Mouse (Mus musculus): ENCODE results near the gene Myl6b. TPM values are rescaled to one million over a fixed set of nuclear protein-coding genes. Genes with fewer than 3 reads are reported as not detected.

Myl6b gene
- polyA plus RNA-seq, 1 experiment from 2014 or later, result 4.1 TPM

- H3K27ac ChIP-seq (replicated peaks), result no peak overlapping the region
- H3K4me1 ChIP-seq (replicated peaks), result 0 out of 2 replicates have a peak, but pooled peaks cover 5% of the 10 kb centered on the region
- H3K4me3 ChIP-seq, result no peak overlapping the region
- WGBS, result 86% methylated on average over 2 of the region's 2 CpGs
- no peak overlapping the region for H3K4me2 ChIP-seq
- no peak overlapping the region for H3K9ac ChIP-seq
- no peaks in the 10 kb centered on the region for H3K27me3 ChIP-seq
- H3K36me3 ChIP-seq, result no peaks in the 10 kb centered on the region
- no peaks in the 10 kb centered on the region for H3K9me3 ChIP-seq
- no peak for ATAC-seq (ENCODE audit: low read depth)
Measured at GRCm38 (mm10) chr10:128535206-128535605, 36.7 kb upstream of the Myl6b start.

- WGBS, result 29% methylated on average over 28 of the region's 28 CpGs
- Histone ChIP-seq H3K4me2 (peak overlapping the region; percentile 99), H3K4me3 (peak overlapping the region; percentile 76), H3K27me3 (peaks cover 9% of the 10 kb centered on the region), H3K9ac (peak overlapping the region; percentile 81), H3K4me1 (replicated peaks) (peaks cover 19% of the 10 kb centered on the region), H3K9me3 (no peaks in the 10 kb centered on the region), H3K27ac (replicated peaks) (no peak overlapping the region), H3K36me3 (no peaks in the 10 kb centered on the region)
- 0 out of 2 replicates have a peak, but pooled peaks have one; percentile 23 for ATAC-seq (ENCODE audit: low read depth)
Measured at GRCm38 (mm10) chr10:128526366-128527356, 28.2 kb upstream of the Myl6b start.

DNA sequence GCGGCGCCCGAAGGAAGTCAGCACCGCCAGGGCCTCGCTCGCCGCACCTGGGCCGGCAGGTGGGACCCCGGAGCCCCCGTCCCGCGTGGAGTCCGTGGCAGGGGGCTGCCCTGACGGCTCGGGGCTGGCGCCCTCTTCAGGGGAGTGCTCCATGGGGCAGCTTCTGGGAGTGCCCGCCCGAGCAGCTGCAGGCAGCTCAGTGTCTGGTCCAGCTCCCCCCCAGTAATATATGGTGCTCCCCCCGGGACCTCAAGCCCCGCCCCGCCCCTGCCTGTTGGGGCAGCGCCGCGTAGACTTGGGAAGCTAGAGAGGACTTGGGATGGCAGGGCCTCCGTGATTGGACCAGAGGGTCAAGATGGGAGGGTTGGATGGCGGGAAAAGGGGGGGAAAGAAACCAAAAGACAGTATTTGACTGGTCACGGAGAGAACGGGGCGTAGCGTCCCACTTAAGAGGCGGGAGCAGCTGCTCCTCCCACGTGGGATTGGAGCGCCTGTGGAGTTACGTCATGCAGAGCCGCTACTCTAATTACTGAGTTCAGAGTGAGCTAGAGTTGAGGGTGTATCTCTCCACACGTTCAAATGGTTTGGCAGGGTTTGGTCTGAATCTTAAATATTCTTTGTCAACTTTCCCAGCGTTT lies 27.3 kb upstream of the Myl6b start, which contains the start of gene Esyt1:
Gene Esyt1 (minus strand): TSS at position 201 of the 638 bp plus-strand sequence.
- peaks cover 9% of the 10 kb centered on the region for H3K27me3 ChIP-seq
- peak within 1 kb of the TSS; percentile 99 for H3K4me2 ChIP-seq
- under 1% methylated on average over 37 of the region's 37 CpGs for WGBS
- H3K4me1 ChIP-seq (replicated peaks), result peaks cover 19% of the 10 kb centered on the region
- H3K9me3 ChIP-seq, result no peaks in the 10 kb centered on the region
- H3K27ac ChIP-seq (replicated peaks), result peak within 1 kb of the TSS; percentile 80
- H3K36me3 ChIP-seq, result 0 out of 2 replicates have a peak, but pooled peaks cover 4% of the 10 kb centered on the region
- peak; percentile 94 for ATAC-seq (ENCODE audit: low read depth)
- H3K9ac ChIP-seq, result peak within 1 kb of the TSS; percentile 81
- H3K4me3 ChIP-seq, result peak within 1 kb of the TSS; percentile 76

DNA sequence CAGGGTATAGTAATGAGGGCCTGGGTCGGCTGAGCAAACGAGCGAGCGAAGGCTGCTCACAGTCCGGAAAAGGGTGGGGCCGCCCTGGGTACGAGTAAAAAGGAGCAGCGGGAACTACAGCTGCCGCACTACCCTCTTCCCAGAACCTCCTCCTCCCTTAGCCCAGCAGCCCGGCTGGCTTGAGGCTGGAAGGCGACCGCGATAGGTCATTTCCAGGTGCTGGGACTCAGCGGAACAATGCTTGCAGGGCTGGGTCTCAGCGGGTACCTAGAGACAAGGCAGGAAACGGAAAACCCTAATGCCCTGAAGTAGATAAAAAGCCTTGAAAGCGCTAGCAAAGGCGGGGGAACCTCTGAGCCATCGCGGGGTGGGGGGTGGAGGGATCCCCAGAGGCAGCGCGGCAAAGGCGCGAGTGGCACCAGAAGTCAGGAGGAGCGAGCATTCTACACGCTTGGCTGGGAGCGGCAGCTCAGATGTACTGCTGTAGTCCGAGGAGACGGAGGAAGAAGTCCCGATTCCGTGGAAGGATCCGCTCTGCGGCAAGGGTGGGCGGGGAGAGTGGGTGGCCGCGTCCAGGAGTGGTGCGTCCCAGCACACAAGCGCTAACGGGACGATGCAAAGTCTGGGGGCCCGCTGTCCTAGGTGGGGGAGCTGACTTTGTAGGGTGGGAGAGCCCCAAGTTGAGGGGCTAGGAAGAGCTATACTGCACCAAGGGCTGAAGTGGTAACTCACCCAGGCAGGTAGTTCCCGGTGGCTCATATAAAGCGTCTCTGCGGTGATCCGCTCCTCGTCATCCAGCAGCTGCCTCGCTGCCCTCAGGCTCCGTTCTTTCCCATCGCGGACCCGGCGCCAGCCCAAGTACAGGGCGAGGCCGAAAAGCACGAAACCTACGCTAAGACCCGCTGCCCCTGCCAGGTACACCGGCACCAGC lies 26.5 kb upstream of the Myl6b start:
- Histone ChIP-seq H3K27me3 (peaks cover 9% of the 10 kb centered on the region), H3K27ac (replicated peaks) (peak overlapping the region; percentile 80), H3K4me2 (peak overlapping the region; percentile 99), H3K9ac (peak overlapping the region; percentile 81), H3K4me1 (replicated peaks) (peaks cover 19% of the 10 kb centered on the region), H3K4me3 (peak overlapping the region; percentile 76), H3K36me3 (peaks cover 12% of the 10 kb centered on the region), H3K9me3 (no peaks in the 10 kb centered on the region)
- WGBS, result under 1% methylated on average over 58 of the region's 58 CpGs
- peak; percentile 64 for ATAC-seq (ENCODE audit: low read depth)

- H3K27ac ChIP-seq (replicated peaks), result peak overlapping the region; percentile 80
- whole genome bisulfite sequencing, result 6% methylated on average over 11 of the region's 11 CpGs
- H3K9me3 ChIP-seq, result no peaks in the 10 kb centered on the region
Measured at GRCm38 (mm10) chr10:128524111-128524731, 25.7 kb upstream of the Myl6b start.

GRCm38 (mm10) chr10:128522351-128522750 lies 23.9 kb upstream of the Myl6b start:
- peaks cover 19% of the 10 kb centered on the region for H3K4me1 ChIP-seq (replicated peaks)
- H3K4me2 ChIP-seq, result no peak overlapping the region
- 78% methylated on average over 6 of the region's 6 CpGs for WGBS
- H3K27me3 ChIP-seq, result peaks cover 17% of the 10 kb centered on the region
- H3K27ac ChIP-seq (replicated peaks), result no peak overlapping the region
- no peak overlapping the region for H3K9ac ChIP-seq
- no peak overlapping the region for H3K4me3 ChIP-seq
- no peak for ATAC-seq (ENCODE audit: low read depth)
- H3K36me3 ChIP-seq, result peaks cover 26% of the 10 kb centered on the region
- no peaks in the 10 kb centered on the region for H3K9me3 ChIP-seq

More at GRCm38 (mm10) chr10:128524111-128524731, 25.7 kb upstream of the Myl6b start:
- H3K4me2 ChIP-seq, result peak overlapping the region; percentile 99
- peaks cover 9% of the 10 kb centered on the region for H3K27me3 ChIP-seq
- peak overlapping the region; percentile 81 for H3K9ac ChIP-seq
- peaks cover 19% of the 10 kb centered on the region for H3K4me1 ChIP-seq (replicated peaks)
- peak overlapping the region; percentile 76 for H3K4me3 ChIP-seq
- ATAC-seq (ENCODE audit: low read depth), result no peak
- peaks cover 17% of the 10 kb centered on the region for H3K36me3 ChIP-seq

- Histone ChIP-seq H3K36me3 (peaks cover 43% of the 10 kb centered on the region), H3K9ac (no peak overlapping the region), H3K27ac (replicated peaks) (no peak overlapping the region), H3K4me1 (replicated peaks) (peaks cover 11% of the 10 kb centered on the region), H3K27me3 (peaks cover 35% of the 10 kb centered on the region), H3K4me2 (no peak overlapping the region), H3K9me3 (no peaks in the 10 kb centered on the region), H3K4me3 (no peak overlapping the region)
- 88% methylated on average over 16 of the region's 16 CpGs for WGBS
- no peak for ATAC-seq (ENCODE audit: low read depth)
Measured at GRCm38 (mm10) chr10:128520591-128520990, 22.1 kb upstream of the Myl6b start.

- no peak for ATAC-seq (ENCODE audit: low read depth)
- WGBS, result 71% methylated on average over 7 of the region's 7 CpGs
Measured at GRCm38 (mm10) chr10:128518833-128519232, 20.3 kb upstream of the Myl6b start.

GRCm38 (mm10) chr10:128516677-128517076 lies 18.2 kb upstream of the Myl6b start:
- WGBS, result 18% methylated on average over 6 of the region's 6 CpGs
- no peak for ATAC-seq (ENCODE audit: low read depth)
- peaks cover 29% of the 10 kb centered on the region for H3K27me3 ChIP-seq
- no peak overlapping the region for H3K9ac ChIP-seq
- H3K27ac ChIP-seq (replicated peaks), result no peak overlapping the region
- H3K4me2 ChIP-seq, result no peak overlapping the region
- H3K4me1 ChIP-seq (replicated peaks), result no peaks in the 10 kb centered on the region
- no peaks in the 10 kb centered on the region for H3K9me3 ChIP-seq
- peaks cover 67% of the 10 kb centered on the region for H3K36me3 ChIP-seq
- no peak overlapping the region for H3K4me3 ChIP-seq

More at GRCm38 (mm10) chr10:128518833-128519232, 20.3 kb upstream of the Myl6b start:
- no peak overlapping the region for H3K27ac ChIP-seq (replicated peaks)
- H3K27me3 ChIP-seq, result peaks cover 29% of the 10 kb centered on the region
- no peaks in the 10 kb centered on the region for H3K9me3 ChIP-seq
- H3K4me1 ChIP-seq (replicated peaks), result peaks cover under 1% of the 10 kb centered on the region; the same call in 1 of the 2 replicates
- no peak overlapping the region for H3K9ac ChIP-seq
- no peak overlapping the region for H3K4me2 ChIP-seq
- H3K36me3 ChIP-seq, result peaks cover 53% of the 10 kb centered on the region
- no peak overlapping the region for H3K4me3 ChIP-seq

GRCm38 (mm10) chr10:128516029-128516428 lies 17.5 kb upstream of the Myl6b start:
- Histone ChIP-seq H3K9me3 (no peaks in the 10 kb centered on the region), H3K36me3 (peaks cover 71% of the 10 kb centered on the region), H3K27ac (replicated peaks) (no peak overlapping the region), H3K27me3 (peaks cover 29% of the 10 kb centered on the region), H3K4me2 (no peak overlapping the region), H3K9ac (no peak overlapping the region), H3K4me1 (replicated peaks) (no peaks in the 10 kb centered on the region), H3K4me3 (no peak overlapping the region)
- WGBS, result 23% methylated on average over 20 of the region's 20 CpGs
- no peak for ATAC-seq (ENCODE audit: low read depth)

DNA sequence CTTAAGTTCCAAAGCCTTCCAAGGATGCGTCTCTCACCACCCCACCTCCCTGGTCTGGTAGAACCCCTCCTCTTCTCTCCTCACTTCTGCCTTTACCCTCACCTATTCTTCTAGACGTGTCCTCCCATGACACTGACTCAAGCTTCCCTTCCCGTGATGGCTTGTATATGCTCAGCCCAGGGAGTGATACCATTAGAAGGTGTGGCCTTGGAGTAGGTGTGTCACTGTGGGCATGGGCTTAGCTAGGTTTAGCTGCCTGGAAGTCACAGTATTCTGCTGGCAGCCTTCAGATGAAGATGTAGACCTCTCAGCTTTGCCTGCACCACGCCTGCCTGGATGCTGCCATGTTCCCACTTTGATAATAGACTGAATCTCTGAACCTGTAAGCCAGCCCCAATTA lies 16.6 kb upstream of the Myl6b start:
- H3K4me3 ChIP-seq, result no peak overlapping the region
- 86% methylated on average over 4 of the region's 4 CpGs for WGBS
- H3K9me3 ChIP-seq, result no peaks in the 10 kb centered on the region
- H3K4me2 ChIP-seq, result no peak overlapping the region
- no peak for ATAC-seq (ENCODE audit: low read depth)
- H3K4me1 ChIP-seq (replicated peaks), result no peaks in the 10 kb centered on the region
- no peak overlapping the region for H3K9ac ChIP-seq
- H3K27ac ChIP-seq (replicated peaks), result no peak overlapping the region
- peaks cover 69% of the 10 kb centered on the region for H3K36me3 ChIP-seq
- H3K27me3 ChIP-seq, result peaks cover 29% of the 10 kb centered on the region

All from neural tube, embryonic 13.5 days (tissue).